Mouse (Mus musculus) kidney, postnatal 0 days (tissue): Measurements from ENCODE around the gene Hamp2. TPM values are rescaled to one million over a fixed set of nuclear protein-coding genes. Genes with fewer than 3 reads are reported as not detected.

Experiments used
- ATAC-seq: fragments of 200-750 bp; cut with Nextera tagmentation; replicated peaks from 2 replicates; pipeline ENCODE4 v1.8.0; 2017; ENCODE audit warnings: low read depth, moderate number of reproducible peaks, moderate TSS enrichment, moderate library complexity; ENCODE audit not compliant: low FRiP score
- DNase-seq: peaks from one replicate; pipeline ENCODE4 v3.0.0-alpha.2; 2016; ENCODE audit warnings: low spot score
- H3K27ac ChIP-seq: fragments of 300-500 bp; sonication (generic); 2 replicates; pipeline ENCODE4 v1.5.1; 2014; ENCODE audit warnings: mild to moderate bottlenecking
- H3K27me3 ChIP-seq: fragments of 300-500 bp; sonication (generic); 2 replicates; pipeline ENCODE4 v1.6.1; 2014; ENCODE audit warnings: low read length, mixed read lengths; ENCODE audit not compliant: insufficient read depth
- H3K36me3 ChIP-seq: fragments of 300-500 bp; sonication (generic); 2 replicates; pipeline ENCODE4 v1.6.1; 2014; ENCODE audit warnings: low read length, mixed read lengths; ENCODE audit not compliant: insufficient read depth
- H3K4me1 ChIP-seq: fragments of 300-500 bp; sonication (generic); replicated peaks from 2 replicates; pipeline ENCODE4 v1.6.1; 2014; ENCODE audit warnings: antibody characterized with exemption, low read length, mixed read lengths; ENCODE audit not compliant: insufficient read depth
- H3K4me2 ChIP-seq: fragments of 300-500 bp; sonication (generic); 2 replicates; pipeline ENCODE4 v1.6.1; 2014; ENCODE audit warnings: mild to moderate bottlenecking, low read length, moderate library complexity, mixed read lengths
- H3K4me3 ChIP-seq: fragments of 300-500 bp; sonication (generic); replicated peaks from 2 replicates; pipeline ENCODE4 v1.5.1; 2014; ENCODE audit warnings: low read depth, low read length
- H3K9ac ChIP-seq: fragments of 300-500 bp; sonication (generic); 2 replicates; pipeline ENCODE4 v1.6.1; 2014; ENCODE audit warnings: low read depth, low read length
- H3K9me3 ChIP-seq: fragments of 300-500 bp; sonication (generic); replicated peaks from 2 replicates; pipeline ENCODE4 v1.6.1; 2016; ENCODE audit warnings: low read length, inconsistent platforms, mixed read lengths
- CTCF ChIP-seq: IDR thresholded peaks from 2 replicates; pipeline ENCODE4 v1.5.1; 2016; ENCODE audit warnings: antibody characterized with exemption, low read depth, mild to moderate bottlenecking, moderate library complexity
- WGBS: fragments of 180-500 bp; shearing (Covaris S2); extraction: QIAGEN DNeasy Blood & Tissue Kit; methylation state at CpG from one replicate; pipeline ENCODE4 v1.1.7; 2014; 5-methylcytosine and 5-hydroxymethylcytosine counted together
- polyA plus RNA-seq: library from polyadenylated mRNA; unstranded; fragments of >200 nt; fragmentation: Nextera tagmentation; extraction: Ambion mirVana; gene quantifications from 2 replicates; pipeline ENCODE4 v1.2.1, GENCODE M21; 2015

Hamp2 gene
- polyA plus RNA-seq, 1 experiment from 2014 or later = not detected

GRCm38 (mm10) chr7:30890681-30891080 is 33.8 kb downstream of the Hamp2 start:
- DNase-seq (no peak), ATAC-seq (no peak)
- no peak for TF ChIP-seq CTCF
- 43% methylated on average over 2 of the region's 2 CpGs for WGBS
- H3K4me2 ChIP-seq = no peak overlapping the region
- no peaks in the 10 kb centered on the region for H3K9me3 ChIP-seq
- H3K27me3 ChIP-seq = no peaks in the 10 kb centered on the region
- no peaks in the 10 kb centered on the region for H3K4me1 ChIP-seq
- H3K27ac ChIP-seq = no peak overlapping the region
- no peaks in the 10 kb centered on the region for H3K36me3 ChIP-seq
- H3K4me3 ChIP-seq = no peak overlapping the region
- H3K9ac ChIP-seq = no peak overlapping the region

DNA sequence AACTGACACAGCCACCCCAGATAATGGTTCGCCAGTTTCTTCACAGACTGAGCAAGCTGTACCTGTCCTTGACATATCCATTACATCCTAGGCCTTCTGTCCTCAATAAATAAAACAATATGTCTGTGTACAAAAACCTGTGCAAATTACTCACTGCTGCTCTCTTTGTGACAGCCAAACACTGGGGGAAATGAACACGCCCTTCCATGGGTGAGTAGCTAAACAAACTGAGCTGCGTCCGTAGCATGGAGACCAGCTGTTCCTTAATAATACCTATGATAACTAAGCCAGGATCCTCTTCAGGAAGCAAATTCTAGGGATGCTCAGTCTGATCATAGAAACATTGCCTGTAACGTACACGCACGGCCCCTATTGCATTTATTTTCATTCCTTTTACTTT is 35.7 kb downstream of the Hamp2 start:
- H3K27ac ChIP-seq = no peak overlapping the region
- H3K4me2 ChIP-seq = no peak overlapping the region
- H3K9ac ChIP-seq = no peak overlapping the region
- H3K9me3 ChIP-seq = no peaks in the 10 kb centered on the region
- no peak for TF ChIP-seq CTCF
- no peaks in the 10 kb centered on the region for H3K27me3 ChIP-seq
- DNase-seq = no peak
- no peak overlapping the region for H3K4me3 ChIP-seq
- H3K4me1 ChIP-seq = no peaks in the 10 kb centered on the region
- 68% methylated on average over 7 of the region's 7 CpGs for WGBS
- no peak for ATAC-seq
- no peaks in the 10 kb centered on the region for H3K36me3 ChIP-seq

- Histone ChIP-seq H3K36me3 (no peaks in the 10 kb centered on the region), H3K4me3 (no peak overlapping the region), H3K9me3 (no peaks in the 10 kb centered on the region), H3K4me1 (no peaks in the 10 kb centered on the region), H3K9ac (no peak overlapping the region), H3K4me2 (no peak overlapping the region), H3K27me3 (no peaks in the 10 kb centered on the region), H3K27ac (no peak overlapping the region)
- ATAC-seq (no peak), DNase-seq (no peak)
- 78% methylated on average over 14 of the region's 14 CpGs for WGBS
- no peak for TF ChIP-seq CTCF
These were observed 36.8 kb downstream of the Hamp2 start for GRCm38 (mm10) chr7:30887568-30888188.

DNA sequence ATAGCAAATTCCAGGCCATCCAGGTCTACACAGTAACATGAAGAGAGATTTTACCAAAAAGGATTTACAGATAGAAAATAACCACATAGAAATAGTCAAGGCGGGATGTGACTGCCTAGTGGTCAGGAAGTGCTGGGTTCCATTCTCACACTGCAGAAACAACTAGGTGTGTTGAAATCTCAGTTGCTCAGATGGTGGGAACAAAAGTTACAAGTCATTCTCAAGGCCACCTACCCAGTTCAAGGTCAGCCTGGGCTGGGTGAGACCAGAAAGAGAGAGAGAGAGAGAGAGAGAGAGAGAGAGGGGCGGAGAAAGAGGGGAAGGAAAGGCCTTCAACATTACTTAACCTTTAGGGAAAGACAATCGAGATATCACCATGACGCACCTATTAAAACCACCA is 37.6 kb downstream of the Hamp2 start:
- DNase-seq (no peak), ATAC-seq (no peak)
- Histone ChIP-seq H3K27me3 (no peaks in the 10 kb centered on the region), H3K9ac (no peak overlapping the region), H3K27ac (no peak overlapping the region), H3K4me1 (no peaks in the 10 kb centered on the region), H3K9me3 (no peaks in the 10 kb centered on the region), H3K4me2 (no peak overlapping the region), H3K36me3 (no peaks in the 10 kb centered on the region), H3K4me3 (no peak overlapping the region)
- no peak for TF ChIP-seq CTCF
- 83% methylated on average over 4 of the region's 4 CpGs for WGBS

DNA sequence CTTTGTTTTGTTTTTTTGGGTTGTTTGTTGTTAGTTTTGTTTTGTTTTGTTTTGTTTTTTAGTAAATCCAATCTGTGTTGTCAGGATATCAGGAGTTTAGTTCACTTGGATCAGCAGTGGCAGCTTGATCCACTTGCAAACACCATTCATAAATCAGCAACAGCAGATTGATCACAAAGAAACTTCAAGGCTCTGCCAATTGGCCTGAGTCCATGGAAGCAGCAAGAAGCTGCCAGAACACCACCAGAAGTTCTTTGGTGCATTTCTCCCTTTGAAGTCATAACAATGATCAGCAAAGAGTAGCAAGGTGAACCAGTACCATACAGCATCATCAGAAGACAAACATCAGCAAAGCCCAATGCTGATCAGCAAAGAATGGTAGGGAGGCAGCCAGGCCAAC is 40.4 kb downstream of the Hamp2 start:
- H3K9me3 ChIP-seq = no peaks in the 10 kb centered on the region
- no peaks in the 10 kb centered on the region for H3K27me3 ChIP-seq
- no peaks in the 10 kb centered on the region for H3K36me3 ChIP-seq
- no peak for TF ChIP-seq CTCF
- H3K4me3 ChIP-seq = no peak overlapping the region
- no peaks in the 10 kb centered on the region for H3K4me1 ChIP-seq
- no peak overlapping the region for H3K9ac ChIP-seq
- H3K27ac ChIP-seq = no peak overlapping the region
- ATAC-seq (no peak), DNase-seq (no peak)
- H3K4me2 ChIP-seq = no peak overlapping the region

DNA sequence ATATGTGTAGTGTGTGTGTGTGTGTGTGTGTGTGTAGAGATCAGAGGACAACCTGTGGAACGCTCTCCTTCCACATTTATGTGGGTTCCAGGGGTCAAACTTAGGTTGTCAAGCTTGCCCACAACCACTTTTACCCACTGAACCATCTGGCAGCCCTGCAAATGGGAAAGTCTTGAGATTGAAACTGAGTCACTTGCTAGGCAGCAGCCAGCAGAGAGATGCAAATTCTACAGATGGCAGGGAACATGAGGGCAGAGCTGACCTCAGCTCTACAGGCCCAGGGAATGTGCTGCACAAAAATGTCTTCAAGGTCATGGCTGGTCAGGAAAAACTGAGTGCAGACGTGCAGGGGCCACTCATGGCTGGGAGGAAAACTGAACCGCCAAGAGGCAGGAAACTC is 43.1 kb downstream of the Hamp2 start:
- DNase-seq (no peak), ATAC-seq (no peak)
- WGBS = 71% methylated on average over 3 of the region's 3 CpGs
- no peaks in the 10 kb centered on the region for H3K36me3 ChIP-seq
- H3K4me1 ChIP-seq = no peaks in the 10 kb centered on the region
- H3K27me3 ChIP-seq = no peaks in the 10 kb centered on the region
- H3K9me3 ChIP-seq = no peaks in the 10 kb centered on the region
- no peak for TF ChIP-seq CTCF
- no peak overlapping the region for H3K9ac ChIP-seq
- H3K4me3 ChIP-seq = no peak overlapping the region
- no peak overlapping the region for H3K4me2 ChIP-seq
- H3K27ac ChIP-seq = no peak overlapping the region

GRCm38 (mm10) chr7:30880176-30880575 is 44.3 kb downstream of the Hamp2 start, which contains the start of gene Cd22:
TSS of gene Cd22 (minus strand) at chr7:30880342.
- DNase-seq (no peak), ATAC-seq (no peak)
- Histone ChIP-seq H3K9me3 (no peaks in the 10 kb centered on the region), H3K27me3 (no peaks in the 10 kb centered on the region), H3K4me2 (no peak within 1 kb of the TSS), H3K27ac (no peak within 1 kb of the TSS), H3K4me1 (no peaks in the 10 kb centered on the region), H3K4me3 (no peak within 1 kb of the TSS), H3K36me3 (no peaks in the 10 kb centered on the region), H3K9ac (no peak within 1 kb of the TSS)
- 65% methylated on average over 7 of the region's 7 CpGs for WGBS
- no peak for TF ChIP-seq CTCF
